Mouse (Mus musculus): ENCODE results near the gene Tm4sf1.

DNA sequence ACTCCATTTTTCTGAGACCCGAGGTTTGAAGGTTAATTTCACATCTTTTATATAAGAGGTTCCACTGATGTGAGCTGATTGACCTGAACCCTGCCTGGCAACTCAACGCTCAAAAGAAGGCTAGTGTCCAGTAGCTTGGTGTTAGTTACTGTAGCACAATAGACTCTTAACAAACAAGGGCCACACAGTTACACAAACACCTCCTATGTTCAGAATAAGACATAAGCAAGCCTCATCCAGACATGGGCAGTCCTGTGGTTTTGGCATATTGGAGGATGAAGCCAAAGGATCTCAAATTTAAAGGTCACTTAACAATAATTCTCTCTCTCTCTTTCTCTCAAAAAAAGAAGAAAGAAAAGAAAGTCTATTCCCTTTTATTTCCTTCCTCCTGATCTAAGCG lies 1.7 kb upstream of the Tm4sf1 start:
- TF ChIP-seq POLR2A (IDR thresholded peaks at IDR 0.05; ENCODE audit: insufficient read depth, low read depth, low read length) (no peak), CTCF (IDR thresholded peaks at IDR 0.05) (no peak), EP300 (IDR thresholded peaks at IDR 0.05; ENCODE audit: insufficient read depth, low read depth, low read length) (no peak)

Measured in heart, adult 2 months (tissue).